21 mouse cellular contexts compared by ENCODE assay signal in genomic region chr13:37248741-37249140, GRCm38 (mm10).
DNase-seq lines count a peak whose midpoint lies in the region; TF ChIP-seq lines count a peak whose summit lies in the region.
"Had no signal": no experiment of that assay in that cellular context is flagged by ENCODE, and none has a peak within 500 bp of the region (broad histone marks: within the 10 kb centered on the region; RNA-seq: fewer than 3 reads in every experiment).

No protein-coding gene starts in this region.

- H3K9ac ChIP-seq in CH12.LX (ENCODE audit: insufficient read depth, low read depth): no peak overlapping the region
- H3K9ac ChIP-seq: embryonic facial prominence, embryonic 12.5 days; forebrain, embryonic 12.5 days had no signal

- H3K4me3 ChIP-seq in lung, adult 2 months (replicated peaks; ENCODE audit: extremely low read depth, low read depth, low read length): no peak overlapping the region
- H3K4me3 ChIP-seq in CH12.LX (replicated peaks in 1 of 3; ENCODE audit: low read depth in 2 of 3, low read length in 2 of 3, poor library complexity in 1 of 3): no peak overlapping the region
- H3K4me3 ChIP-seq in bone marrow macrophage, adult 2 months (ENCODE audit: insufficient read depth, low read length): no peak overlapping the region
- no peak overlapping the region for H3K4me3 ChIP-seq in forebrain, embryonic 10.5 days
- H3K4me3 ChIP-seq: embryonic facial prominence, embryonic 10.5 days; embryonic facial prominence, embryonic 12.5 days; forebrain, embryonic 12.5 days had no signal

- in situ Hi-C loops in CH12.LX (cut with MboI; ENCODE audit: low pct_ligation_motif_present, low pct_unique_long_range_greater_than_20kb, low sequenced_read_pairs): no loop called here

- H3K27me3 ChIP-seq in CH12.LX (replicated peaks): no peaks in the 10 kb centered on the region
- H3K27me3 ChIP-seq in forebrain, embryonic 10.5 days (ENCODE audit: poor library complexity, severe bottlenecking): no peaks in the 10 kb centered on the region
- H3K27me3 ChIP-seq: embryonic facial prominence, embryonic 12.5 days; forebrain, embryonic 12.5 days; Patski had no signal

- no peaks in the 10 kb centered on the region for H3K9me3 ChIP-seq in CH12.LX (replicated peaks; ENCODE audit: low read length)
- no peaks in the 10 kb centered on the region for H3K9me3 ChIP-seq in forebrain, embryonic 10.5 days
- H3K9me3 ChIP-seq: embryonic facial prominence, embryonic 10.5 days; embryonic facial prominence, embryonic 12.5 days; forebrain, embryonic 12.5 days had no signal

- intact Hi-C loops in left cerebral cortex, postnatal 14 days (cut with DNase I): no loop called here

- TF ChIP-seq EP300 in CH12.LX (IDR thresholded peaks at IDR 0.05; ENCODE audit: low read length): no peak

- no peak for TF ChIP-seq CTCF in lung, adult 2 months (IDR thresholded peaks at IDR 0.05; ENCODE audit: insufficient read depth, low read length)
- peak in 1 of 2 experiments; percentile 63; a peak in 2 of 4 replicates for TF ChIP-seq CTCF in CH12.LX (conservative IDR thresholded peaks at IDR 0.05 in 1 of 2, IDR thresholded peaks at IDR 0.05 in 1 of 2; ENCODE audit: low read depth in 2 of 2, low read length in 2 of 2)
- no peak for TF ChIP-seq CTCF in bone marrow macrophage, adult 2 months (IDR thresholded peaks at IDR 0.05; ENCODE audit: low read depth, low read length)

- no peaks in the 10 kb centered on the region for H3K79me2 ChIP-seq in CH12.LX (replicated peaks; ENCODE audit: control insufficient read depth, extremely low read depth, insufficient read depth, poor library complexity, severe bottlenecking)

- WGBS in lung, adult 2 months: 78% methylated on average over 1 of the region's 1 CpGs
- WGBS in forebrain, embryonic 10.5 days: 80% methylated on average over 1 of the region's 1 CpGs

- no peaks in the 10 kb centered on the region for H3K36me3 ChIP-seq in CH12.LX (replicated peaks in 1 of 2; ENCODE audit: control insufficient read depth in 1 of 2, insufficient read depth in 1 of 2, low read length in 1 of 2)
- no peaks in the 10 kb centered on the region for H3K36me3 ChIP-seq in forebrain, embryonic 10.5 days (replicated peaks)
- H3K36me3 ChIP-seq: embryonic facial prominence, embryonic 10.5 days; embryonic facial prominence, embryonic 12.5 days; forebrain, embryonic 12.5 days had no signal

- H3K4me2 ChIP-seq in CH12.LX (ENCODE audit: insufficient read depth, low read depth, poor library complexity, severe bottlenecking): no peak overlapping the region
- H3K4me2 ChIP-seq: embryonic facial prominence, embryonic 12.5 days; forebrain, embryonic 12.5 days had no signal

- TF ChIP-seq POLR2A in lung, adult 2 months (IDR thresholded peaks at IDR 0.05; ENCODE audit: borderline replicate concordance, extremely low read depth, low read depth, low read length): no peak
- TF ChIP-seq POLR2A in CH12.LX (IDR thresholded peaks at IDR 0.05; ENCODE audit: low read depth, low read length): no peak
- TF ChIP-seq POLR2A in bone marrow macrophage, adult 2 months (IDR thresholded peaks at IDR 0.05; ENCODE audit: borderline replicate concordance, low read depth, low read length): no peak

- peak; percentile 36 for TF ChIP-seq RAD21 in CH12.LX (IDR thresholded peaks at IDR 0.05; ENCODE audit: low read depth, low read length)

- H3K4me1 ChIP-seq in lung, adult 2 months (ENCODE audit: control insufficient read depth, insufficient read depth, low read length): no peaks in the 10 kb centered on the region; the same call in 1 of the 2 replicates
- H3K4me1 ChIP-seq in CH12.LX (ENCODE audit: control insufficient read depth in 1 of 2, insufficient read depth in 2 of 2): peaks cover 0 to 7% of the 10 kb centered on the region in 2 experiments; a peak in 1 of 4 replicates
- peaks cover 13% of the 10 kb centered on the region for H3K4me1 ChIP-seq in bone marrow macrophage, adult 2 months (ENCODE audit: control insufficient read depth, insufficient read depth, low read length)
- H3K4me1 ChIP-seq in forebrain, embryonic 10.5 days: no peaks in the 10 kb centered on the region
- H3K4me1 ChIP-seq: embryonic facial prominence, embryonic 10.5 days; embryonic facial prominence, embryonic 12.5 days; forebrain, embryonic 12.5 days had no signal

- dilution Hi-C loops in CH12.LX (cut with MboI; ENCODE audit: extremely low pct_ligation_motif_present, extremely low pct_unique_long_range_greater_than_20kb, low sequenced_read_pairs): no loop called here

- peak; percentile 1 for DNase-seq in lung, postnatal 36 days
- no peak for DNase-seq in lung, adult 2 months
- DNase-seq in 416B (ENCODE audit: low read depth): peak; percentile 10
- DNase-seq in CH12.LX (ENCODE audit: extremely low read depth): no peak
- DNase-seq in left cerebral cortex, postnatal 14 days (ENCODE audit: low spot score in 2 of 2): no peak
- DNase-seq in forebrain, embryonic 10.5 days (ENCODE audit: extremely low spot score, low spot score): no peak
- DNase-seq in layer of hippocampus, adult 9-11 months: no peak
- DNase-seq: adrenal gland, adult 8-10 months; adrenal gland, postnatal 14 days; adrenal gland, postnatal 36 days; B cell, adult 2 months; cerebellum, adult 11-12 months; cerebellum, adult 2 months; cerebellum, adult 9-10 months; cerebellum, postnatal 10 days; cerebellum, postnatal 25 days had no signal

- no peak overlapping the region for H3K27ac ChIP-seq in CH12.LX (ENCODE audit: insufficient read depth, low read depth)
- peak overlapping the region; percentile 63 for H3K27ac ChIP-seq in bone marrow macrophage, adult 2 months (ENCODE audit: insufficient read depth, low read depth, low read length)
- H3K27ac ChIP-seq in forebrain, embryonic 10.5 days: no peak overlapping the region
- H3K27ac ChIP-seq: embryonic facial prominence, embryonic 10.5 days; embryonic facial prominence, embryonic 12.5 days; forebrain, embryonic 12.5 days had no signal

TF ChIP-seq in CH12.LX, 34 proteins besides CTCF, POLR2A, EP300 and RAD21:
- TF ChIP-seq MXI1 (IDR thresholded peaks at IDR 0.05; ENCODE audit: low read depth, low read length) (no peak), ZMIZ1 (IDR thresholded peaks at IDR 0.05; ENCODE audit: low read depth, low read length) (no peak), ZC3H11A (IDR thresholded peaks at IDR 0.05; ENCODE audit: low read depth, low read length) (no peak), ZNF384 (IDR thresholded peaks at IDR 0.05; ENCODE audit: low read depth, low read length) (no peak), ZKSCAN1 (IDR thresholded peaks at IDR 0.05; ENCODE audit: borderline replicate concordance, low read depth, low read length) (no peak), SIN3A (IDR thresholded peaks at IDR 0.05; ENCODE audit: low read length) (no peak), SMC3 (IDR thresholded peaks at IDR 0.05; ENCODE audit: low read depth, low read length) (peak; percentile 66), JUN (IDR thresholded peaks at IDR 0.05; ENCODE audit: insufficient read depth, low read depth, low read length) (no peak), USF2 (conservative IDR thresholded peaks at IDR 0.05; ENCODE audit: low read depth, low read length) (no peak)

Comparison
In these comparisons a context has a peak if more than half of its experiments do, and no peak if none do; other contexts are left out.
1. DNase-seq: peak in lung, postnatal 36 days (single experiment) and 416B (single experiment); none in lung, adult 2 months (single experiment), CH12.LX (single experiment), left cerebral cortex, postnatal 14 days (0 of 2), forebrain, embryonic 10.5 days (single experiment) and layer of hippocampus, adult 9-11 months (single experiment).